Mouse (Mus musculus) lung, postnatal 14 days (tissue): ENCODE results near the gene Prkca.
A peak's percentile ranks its signal among the peaks of the same experiment; 100 is the strongest.

ENCODE experiments used
- DNase-seq: peaks from one replicate; pipeline ENCODE4 v3.0.0; 2021

Prkca gene

DNA sequence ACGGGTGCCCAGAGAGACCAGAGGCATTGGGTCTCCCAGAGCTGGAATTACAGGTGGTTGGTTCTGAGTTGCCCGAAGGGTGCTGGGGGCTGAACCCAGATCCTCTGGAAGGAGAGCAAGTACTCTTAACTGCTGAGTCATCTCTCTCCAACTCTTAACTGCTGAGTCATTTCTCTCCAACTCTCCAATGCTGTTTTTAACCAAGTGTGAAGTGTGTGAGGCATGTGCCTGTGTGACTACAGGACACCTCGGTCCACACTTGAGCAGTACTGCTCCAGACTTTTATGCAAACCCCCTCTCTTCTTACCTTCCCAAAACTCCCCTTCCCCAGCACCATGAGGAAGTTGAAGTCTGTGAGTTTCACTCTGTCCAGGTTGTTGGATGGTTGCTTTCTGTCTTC, 357.8 kb downstream of the Prkca start:
- DNase-seq, result no peak

DNA sequence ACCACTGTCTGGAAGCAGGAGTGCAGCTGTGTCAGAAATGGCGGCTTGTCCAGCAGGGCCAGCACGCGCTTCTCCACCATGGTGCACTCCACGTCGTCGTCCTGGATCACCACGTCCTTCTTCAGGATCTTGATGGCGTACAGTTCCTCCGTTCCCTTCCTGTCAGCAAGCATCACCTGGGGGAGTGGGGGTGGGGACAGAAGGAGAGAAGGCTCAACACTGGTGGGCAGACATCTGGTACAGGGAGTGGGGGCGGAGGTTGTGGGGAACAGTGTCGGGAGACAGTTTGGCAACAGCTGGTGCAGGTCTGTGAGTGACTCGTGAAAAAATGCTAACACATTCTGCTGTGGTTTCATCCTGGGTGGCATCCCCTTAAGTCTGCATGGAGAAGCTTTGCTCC, 359.8 kb downstream of the Prkca start:
- no peak for DNase-seq

DNA sequence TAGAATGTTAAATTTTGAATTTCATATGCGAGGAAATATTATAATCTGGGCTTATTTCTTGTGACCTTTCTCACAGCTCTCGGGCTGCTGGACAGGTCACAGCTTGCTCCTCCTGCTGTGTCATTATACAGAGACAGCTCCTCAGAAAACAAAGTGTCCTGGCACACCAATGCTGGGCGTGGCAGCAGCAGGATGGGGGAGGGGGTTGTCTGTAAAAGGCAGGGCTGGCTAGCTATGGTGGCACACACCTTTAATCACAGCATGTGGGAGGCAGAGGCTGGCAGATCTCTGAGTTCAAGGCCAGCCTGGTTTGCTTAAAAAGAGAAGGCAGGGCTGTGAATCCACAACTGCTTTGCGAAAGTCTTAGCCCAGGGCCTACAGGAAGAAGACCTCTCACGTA, 360.5 kb downstream of the Prkca start:
- no peak for DNase-seq

- peak; percentile 47 for DNase-seq
Measured at GRCm38 (mm10) chr11:107982225-107982896, 361.4 kb downstream of the Prkca start.

DNA sequence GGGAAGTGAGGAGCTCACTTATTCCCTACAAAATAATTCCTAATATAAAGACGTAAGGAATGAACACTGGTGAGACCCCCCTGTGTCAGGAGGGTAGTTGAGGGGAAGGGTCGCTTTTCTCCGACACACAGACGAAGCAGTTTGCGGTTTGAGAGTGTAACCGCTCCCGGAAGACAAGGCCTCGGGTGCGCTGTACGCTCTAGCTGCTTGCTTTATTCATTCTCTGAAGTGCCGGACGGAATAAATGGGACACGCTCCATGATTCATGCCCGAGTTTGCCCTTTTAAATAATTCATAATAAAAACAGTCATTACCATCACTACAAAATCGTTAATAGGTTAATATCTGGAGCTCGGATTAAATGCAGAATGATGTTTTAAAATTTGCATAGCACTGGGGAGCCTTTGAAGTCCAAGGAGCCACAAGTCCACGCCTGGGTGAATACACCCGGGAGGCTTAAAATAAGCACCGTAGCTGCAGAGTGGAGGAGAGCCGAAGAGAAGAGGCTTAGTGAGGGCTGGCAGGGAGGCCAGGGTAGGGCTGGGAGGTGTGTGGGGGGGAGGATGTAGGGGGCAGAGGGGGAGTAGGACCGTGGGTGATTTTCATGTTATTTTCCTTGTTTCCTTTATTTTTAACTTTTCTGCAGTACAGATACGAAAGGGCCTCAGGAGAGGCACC, 364.1 kb downstream of the Prkca start:
- no peak for DNase-seq

DNA sequence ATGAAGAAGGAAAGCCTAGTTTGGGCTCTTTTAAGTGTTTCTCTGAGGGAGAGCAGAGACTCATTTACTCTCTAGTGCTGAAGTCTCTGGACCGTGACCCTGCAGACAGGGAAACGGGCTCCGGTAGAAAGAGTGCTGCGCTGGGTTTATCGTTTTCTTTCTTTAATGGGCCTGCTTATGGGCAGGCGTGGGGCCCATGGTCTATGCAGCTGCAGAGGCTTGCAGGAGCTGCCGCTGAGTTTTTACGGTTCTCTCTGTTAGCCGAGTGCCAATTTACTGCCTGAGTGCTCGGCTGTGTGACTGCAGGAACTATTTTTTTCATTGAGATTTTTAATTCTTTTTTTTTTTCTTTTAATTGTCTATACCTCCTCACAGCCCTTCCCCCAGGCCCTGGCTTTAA, 373.8 kb downstream of the Prkca start:
- DNase-seq, result no peak

- peak; percentile 28 for DNase-seq
Measured at GRCm38 (mm10) chr11:107968147-107968546, 375.6 kb downstream of the Prkca start.

GRCm38 (mm10) chr11:107966229-107966628, 377.5 kb downstream of the Prkca start:
- no peak for DNase-seq

- DNase-seq, result no peak
Measured at GRCm38 (mm10) chr11:107965449-107965848, 378.3 kb downstream of the Prkca start.

DNA sequence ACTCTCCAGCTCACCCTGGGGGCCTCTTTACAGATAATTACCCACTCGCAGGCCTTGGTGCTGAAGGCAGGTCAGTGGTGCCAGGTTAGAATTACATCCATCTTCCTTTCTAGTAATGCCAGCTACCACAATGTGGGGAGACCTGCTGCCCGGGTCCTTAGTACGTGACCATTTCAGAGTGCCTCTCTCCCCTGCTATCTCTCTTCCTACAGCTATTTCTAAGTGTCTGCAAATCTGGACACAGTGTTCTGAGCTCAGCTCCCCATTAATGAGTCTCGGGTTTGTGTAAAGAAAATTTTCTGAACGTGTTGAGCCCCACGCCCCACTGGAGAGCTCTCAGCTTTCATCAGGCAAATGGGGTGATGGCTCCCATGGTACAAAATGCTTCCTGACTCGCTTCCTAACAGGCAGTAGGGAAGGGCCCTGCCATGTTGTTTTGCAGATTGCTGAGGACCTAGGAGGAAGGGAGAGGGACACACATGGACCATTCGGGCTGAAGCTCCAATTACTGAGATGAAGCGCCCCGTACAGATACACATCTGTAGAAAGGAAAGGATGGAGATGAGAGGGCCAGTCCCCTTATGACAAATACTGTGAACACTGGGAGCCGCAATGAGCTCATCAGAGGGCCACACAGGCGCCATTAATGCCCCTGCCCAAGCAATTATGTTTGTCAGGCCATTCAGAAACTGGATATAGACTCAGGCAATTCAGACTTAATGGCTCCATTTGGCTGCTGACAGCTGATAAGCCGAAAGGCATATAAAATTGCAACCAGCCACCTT, 386.0 kb downstream of the Prkca start:
- no peak for DNase-seq

- DNase-seq, result no peak
Measured at GRCm38 (mm10) chr11:107955191-107956062, 388.3 kb downstream of the Prkca start.

DNA sequence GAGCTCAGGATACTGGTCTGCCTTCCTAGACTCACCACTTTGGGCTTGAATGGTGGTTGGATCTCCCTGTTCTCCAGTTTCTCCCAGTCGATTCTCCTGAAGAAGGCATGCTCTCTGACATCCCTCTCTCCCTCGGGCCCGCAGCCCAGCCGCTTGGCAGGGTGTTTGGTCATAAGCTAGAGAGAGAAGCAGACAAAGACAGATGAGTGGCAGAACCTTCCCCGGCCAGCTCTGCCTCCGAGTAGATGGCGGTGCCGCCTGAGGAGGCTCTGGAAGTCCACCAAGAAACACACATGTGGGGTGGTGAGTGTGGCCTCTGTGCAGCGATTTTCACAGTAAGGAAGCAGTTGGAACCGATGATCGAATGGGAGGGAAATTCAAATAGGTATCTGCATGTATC, 392.3 kb downstream of the Prkca start:
- DNase-seq, result no peak

DNA sequence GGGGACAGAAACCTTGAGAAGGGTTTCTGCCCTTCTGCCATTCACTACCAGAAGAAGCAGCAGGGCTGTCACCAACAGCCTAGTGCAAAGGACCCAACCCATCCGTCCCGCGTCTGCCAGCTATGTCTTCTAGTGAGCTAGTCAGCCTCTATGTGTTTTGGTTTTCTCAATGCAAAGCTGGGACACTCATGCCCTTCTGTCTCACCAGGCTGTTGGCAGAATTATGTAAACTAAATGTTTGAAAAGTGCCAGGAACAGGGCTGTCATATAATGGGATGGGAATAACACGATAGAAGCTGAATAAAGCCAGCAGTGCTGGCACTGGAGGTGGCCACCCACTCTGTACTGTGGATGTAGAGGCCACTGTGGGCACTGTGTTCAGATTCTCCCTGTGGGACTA, 393.1 kb downstream of the Prkca start:
- no peak for DNase-seq

- DNase-seq, result no peak
Measured at GRCm38 (mm10) chr11:107950211-107950610, 393.5 kb downstream of the Prkca start.

DNA sequence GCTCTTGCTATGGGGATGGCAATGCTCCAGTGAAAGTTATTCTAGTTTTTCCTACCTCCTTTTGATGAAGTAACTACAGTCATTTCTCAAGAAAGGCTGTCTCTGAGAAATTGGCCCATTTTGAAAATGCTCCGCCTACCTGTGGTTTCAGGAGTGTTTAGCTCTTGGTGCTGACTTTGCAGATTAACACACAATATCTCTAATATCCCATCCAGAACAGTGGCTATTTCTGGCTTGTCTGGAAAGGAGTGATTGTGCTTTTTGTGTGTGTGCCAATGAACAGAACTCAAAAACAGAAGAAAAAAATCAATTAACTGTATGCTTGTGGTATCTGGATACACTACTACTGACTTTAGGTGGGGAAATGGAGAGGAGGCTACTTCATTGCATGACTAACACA, 395.8 kb downstream of the Prkca start:
- no peak for DNase-seq

GRCm38 (mm10) chr11:107946823-107947222, 396.9 kb downstream of the Prkca start:
- DNase-seq, result no peak

DNA sequence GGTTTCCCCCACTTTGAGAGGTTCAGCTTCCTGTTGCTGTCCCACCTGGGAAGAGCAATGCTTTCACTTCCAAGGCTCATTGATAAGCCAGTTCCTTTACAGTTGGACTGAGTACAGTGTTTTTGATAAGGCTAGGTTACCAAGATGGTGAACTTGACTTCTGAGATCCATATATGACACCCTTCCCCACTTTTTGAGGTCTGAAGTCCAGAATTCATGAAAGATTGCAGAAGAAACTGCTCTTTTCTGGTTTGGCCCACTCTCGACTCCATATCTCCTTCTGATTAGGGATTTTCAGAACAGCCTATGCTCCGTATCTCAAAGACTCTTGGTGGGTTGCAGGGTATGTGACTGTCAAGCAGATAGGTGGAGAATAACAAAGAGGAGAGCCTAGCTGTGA, 406.8 kb downstream of the Prkca start:
- no peak for DNase-seq

DNA sequence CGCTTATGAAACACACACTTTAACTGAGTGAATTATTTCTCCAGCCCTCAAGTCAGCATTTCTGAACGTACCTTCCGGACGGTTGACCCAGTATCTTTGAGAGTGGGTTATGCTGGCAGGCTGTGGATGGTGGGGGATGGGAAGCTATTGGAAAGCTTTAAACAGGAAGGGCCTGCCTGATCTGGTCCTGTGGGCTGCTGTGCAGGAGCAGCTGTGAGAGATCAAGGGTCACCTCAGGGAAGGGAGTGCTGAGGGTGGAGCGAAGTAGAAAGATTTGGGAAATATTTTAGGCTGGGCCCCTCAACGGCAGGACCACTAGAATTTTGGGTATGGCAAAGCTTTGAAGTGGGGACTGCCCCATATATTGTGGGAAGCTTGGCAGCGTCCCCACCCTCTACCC, 412.0 kb downstream of the Prkca start:
- DNase-seq, result peak; percentile 37

GRCm38 (mm10) chr11:107931288-107931687, 412.4 kb downstream of the Prkca start:
- no peak for DNase-seq

GRCm38 (mm10) chr11:107929712-107930111, 414.0 kb downstream of the Prkca start:
- no peak for DNase-seq

GRCm38 (mm10) chr11:107919852-107920508, 423.7 kb downstream of the Prkca start:
- peak; percentile 9 for DNase-seq

GRCm38 (mm10) chr11:107917721-107918235, 425.9 kb downstream of the Prkca start:
- DNase-seq, result no peak
